Mouse (Mus musculus): ENCODE results near the gene Wdr5b.
"Not testable (repeated sequence)": the region's sequence is repeated elsewhere in the genome, so short reads cannot be mapped to it uniquely, and the experiment has no call there.

The Wdr5b gene

DNA sequence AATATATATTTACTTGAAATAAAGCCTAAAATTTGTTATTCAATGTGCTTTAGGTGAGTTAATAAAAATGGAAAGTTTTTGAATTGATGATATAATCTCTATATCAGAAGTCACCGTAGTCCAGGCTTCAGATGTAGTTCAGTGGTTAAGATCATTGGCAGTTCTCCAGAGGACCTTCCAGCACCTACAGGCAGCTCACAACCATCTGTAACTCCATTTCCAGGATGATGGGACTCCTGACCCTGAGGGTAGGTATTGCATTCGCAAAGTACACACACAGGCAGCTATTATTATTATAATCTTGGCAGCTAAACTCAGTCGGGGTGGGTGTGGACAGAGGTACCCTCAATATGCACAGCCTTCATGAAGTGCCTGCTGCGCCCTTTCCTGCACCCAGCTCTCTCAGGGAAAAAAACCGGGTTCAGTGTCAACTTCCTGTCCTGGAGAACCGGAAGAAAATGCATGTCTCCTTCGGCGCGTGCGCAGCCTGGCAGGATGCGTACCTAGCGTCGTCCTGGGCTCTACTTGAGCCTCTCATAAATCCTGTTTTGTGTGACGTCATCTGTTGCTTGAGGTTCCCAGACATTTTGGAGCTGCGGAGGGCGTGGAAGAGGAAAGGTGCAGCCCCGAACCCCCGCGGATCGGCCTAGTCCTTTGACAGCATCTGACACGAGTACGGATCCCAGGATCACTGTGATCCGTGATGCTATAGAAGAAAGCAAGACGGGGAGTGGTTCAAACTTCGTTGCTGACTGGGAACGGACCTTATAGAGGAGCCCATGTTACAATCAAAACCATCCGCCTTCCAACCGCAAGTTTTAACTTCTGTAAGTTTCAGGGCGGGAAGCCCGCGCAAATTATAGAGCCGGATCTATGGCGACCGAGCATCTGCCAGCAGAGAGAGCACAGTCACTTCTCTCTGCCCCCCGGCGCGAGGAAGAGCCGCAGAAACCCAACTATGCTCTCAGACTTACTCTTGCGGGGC lies at the start of gene Wdr5b:
Gene Wdr5b (plus strand): TSS at position 551 of the 985 bp plus-strand sequence.
- peak; percentile 91 for DNase-seq (ENCODE audit: low spot score)

DNA sequence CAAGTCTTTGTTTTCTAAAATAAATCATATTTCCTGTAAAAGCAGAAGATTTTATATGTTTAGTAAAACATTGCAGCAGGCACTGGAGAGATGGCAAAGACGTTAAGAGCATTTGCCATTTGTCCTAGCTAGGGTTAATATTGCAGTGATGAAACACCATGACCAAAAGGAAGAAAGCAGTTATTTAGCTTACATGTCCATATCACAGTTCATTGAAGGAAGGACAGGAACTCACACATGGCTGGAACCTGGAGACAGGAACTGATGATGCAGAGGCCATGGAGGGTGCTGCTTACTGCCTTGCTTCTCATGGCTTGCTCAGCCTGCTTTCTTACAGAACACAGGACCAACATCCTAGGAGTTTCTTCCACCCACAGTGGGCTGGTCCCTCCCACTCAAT lies 48.6 kb upstream of the Wdr5b start:
- no peak for DNase-seq (ENCODE audit: low spot score)

DNA sequence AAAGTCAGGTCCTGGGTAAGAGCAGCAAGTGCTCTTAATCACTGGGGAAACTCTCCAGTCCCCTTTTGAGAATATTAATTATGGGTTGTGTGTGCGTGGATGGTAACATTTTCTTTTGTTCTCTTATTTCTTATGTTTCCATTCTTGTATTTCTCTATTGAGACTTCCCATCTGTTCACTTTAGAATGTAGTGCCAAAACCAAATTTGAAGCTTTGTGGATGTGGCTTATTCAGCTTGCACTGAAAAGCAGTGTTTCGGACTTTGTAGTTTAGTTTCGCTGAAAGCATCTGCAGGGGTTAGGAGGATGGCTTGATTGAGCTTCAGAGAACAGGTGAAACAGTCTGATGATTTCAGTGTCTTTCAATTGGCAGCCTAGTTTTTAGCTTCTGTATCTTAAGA lies 47.7 kb upstream of the Wdr5b start:
- no peak for DNase-seq (ENCODE audit: low spot score)

DNA sequence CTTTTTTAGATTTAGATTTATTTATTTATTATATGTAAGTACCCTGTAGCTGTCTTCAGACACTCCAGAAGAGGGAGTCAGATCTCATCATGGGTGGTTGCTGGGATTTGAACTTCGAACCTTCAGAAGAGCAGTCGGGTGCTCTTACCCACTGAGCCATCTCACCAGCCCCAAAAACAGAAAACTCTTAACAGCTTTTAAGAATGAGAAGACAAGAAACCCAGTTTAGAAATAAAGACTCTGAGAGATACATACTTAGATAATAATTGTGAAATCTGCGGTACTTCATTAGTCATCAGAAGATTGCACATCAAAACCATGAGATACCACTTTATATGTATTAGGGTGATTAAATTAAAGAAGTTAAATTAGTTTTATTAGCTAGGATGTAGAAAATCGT lies 42.1 kb upstream of the Wdr5b start:
- DNase-seq (ENCODE audit: low spot score): not testable (repeated sequence)

DNA sequence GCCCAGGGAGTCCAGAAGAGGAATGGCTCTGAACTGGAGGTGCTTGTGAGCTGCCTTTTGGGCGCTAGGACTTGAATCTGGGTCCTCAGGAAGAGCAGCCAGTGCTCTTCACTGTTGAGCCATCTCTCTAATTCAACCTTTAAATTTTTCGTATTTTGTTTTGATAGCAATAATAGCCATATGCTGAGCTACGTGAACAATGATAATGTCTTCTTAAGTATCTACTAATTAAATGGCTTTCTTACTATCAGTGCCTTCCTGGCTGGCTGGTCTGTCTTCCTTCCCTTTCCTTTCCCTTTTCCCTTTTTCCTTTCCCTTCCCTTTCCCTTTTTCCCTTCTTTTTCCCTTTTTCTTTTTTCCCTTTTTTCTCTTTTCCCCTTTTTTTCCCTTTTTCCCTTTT lies 32.6 kb upstream of the Wdr5b start:
- DNase-seq (ENCODE audit: low spot score): no peak

DNA sequence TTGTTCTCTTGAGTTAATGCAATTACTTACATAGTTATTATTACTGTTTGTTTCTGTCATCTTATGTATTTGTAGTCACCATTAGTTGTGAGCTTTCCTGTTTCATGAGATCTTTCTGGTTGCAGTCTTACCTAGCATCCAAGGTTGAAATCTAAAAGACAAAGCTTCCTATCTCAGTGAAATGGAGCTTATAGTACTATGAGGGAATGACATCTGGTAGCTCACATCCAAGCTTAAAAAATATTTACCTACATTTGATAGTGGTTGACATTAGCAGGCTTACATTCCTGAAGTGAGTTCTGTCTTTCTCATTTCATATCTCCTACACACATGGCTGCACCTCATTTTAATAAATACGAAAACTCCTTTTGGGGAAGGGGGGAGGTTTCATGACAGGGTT lies 24.7 kb upstream of the Wdr5b start:
- DNase-seq (ENCODE audit: low spot score): no peak

DNA sequence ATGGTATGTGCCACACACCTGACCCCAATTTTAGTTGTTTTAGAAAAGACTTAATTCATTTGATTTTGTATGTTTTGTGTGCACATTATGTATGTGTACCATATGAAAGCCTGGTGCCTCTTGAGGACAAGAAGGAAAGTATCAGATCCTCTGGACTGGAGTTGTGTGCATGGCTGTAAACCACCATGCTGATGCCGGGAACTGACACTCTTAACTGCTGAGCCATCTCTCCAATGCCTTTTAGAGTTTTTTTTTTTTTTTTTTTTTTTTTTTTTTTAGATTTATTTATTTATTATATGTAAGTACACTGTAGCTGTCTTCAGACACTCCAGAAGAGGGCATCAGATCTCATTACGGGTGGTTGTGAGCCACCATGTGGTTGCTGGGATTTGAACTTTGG lies 12.9 kb upstream of the Wdr5b start:
- not testable (repeated sequence) for DNase-seq (ENCODE audit: low spot score)

DNA sequence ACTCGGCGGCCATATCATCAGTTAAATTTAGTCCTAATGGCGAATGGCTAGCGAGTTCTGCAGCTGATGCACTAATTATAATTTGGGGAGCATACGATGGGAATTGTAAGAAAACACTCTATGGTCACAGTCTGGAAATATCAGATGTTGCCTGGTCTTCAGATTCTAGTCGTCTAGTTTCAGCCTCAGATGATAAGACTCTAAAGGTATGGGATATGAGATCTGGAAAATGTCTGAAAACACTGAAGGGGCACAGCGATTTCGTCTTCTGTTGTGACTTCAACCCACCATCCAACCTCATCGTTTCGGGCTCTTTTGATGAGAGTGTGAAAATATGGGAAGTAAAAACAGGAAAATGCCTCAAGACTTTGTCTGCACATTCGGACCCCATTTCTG lies 633 bp downstream of the Wdr5b start:
- no peak for DNase-seq (ENCODE audit: low spot score)

DNA sequence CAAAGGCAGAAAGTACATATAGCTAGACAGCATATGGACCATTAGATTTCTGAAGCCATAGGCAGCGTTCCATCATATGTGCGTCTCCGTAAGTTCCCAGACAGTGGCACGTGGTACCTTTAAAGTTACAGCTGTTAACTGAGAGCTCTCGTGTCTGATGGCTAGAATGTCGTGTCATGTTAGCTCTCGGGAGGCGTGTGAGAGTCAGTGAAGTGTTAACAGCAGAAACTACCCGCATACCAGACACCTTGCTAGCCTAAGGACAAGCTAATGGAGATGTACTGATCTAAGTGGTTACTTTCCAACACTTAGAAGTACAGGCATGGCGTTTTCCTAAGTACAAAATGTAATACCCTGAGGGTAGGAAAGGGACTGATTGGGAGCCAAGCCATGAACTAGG lies 2.1 kb downstream of the Wdr5b start:
- no peak for DNase-seq (ENCODE audit: low spot score)

DNA sequence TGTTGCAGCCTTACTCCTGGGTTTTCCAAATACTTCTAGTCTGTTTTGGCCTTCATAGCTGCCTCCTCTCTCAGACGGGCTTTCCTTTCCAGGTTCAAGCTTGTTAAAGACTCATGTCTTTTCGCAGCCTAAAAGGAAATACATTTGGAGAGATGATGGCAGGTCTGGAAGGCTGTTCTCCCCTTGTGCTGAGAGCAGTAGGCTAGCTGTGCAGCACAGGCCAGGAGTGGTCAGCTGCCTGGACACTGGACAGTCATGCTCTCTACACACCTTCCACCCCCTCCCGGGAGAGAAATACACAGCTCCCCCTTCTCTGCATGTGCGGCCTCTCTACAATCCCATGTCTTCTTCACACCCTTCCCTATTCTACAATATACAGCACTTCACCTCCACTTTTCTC lies 3.0 kb downstream of the Wdr5b start:
- no peak for DNase-seq (ENCODE audit: low spot score)

DNA sequence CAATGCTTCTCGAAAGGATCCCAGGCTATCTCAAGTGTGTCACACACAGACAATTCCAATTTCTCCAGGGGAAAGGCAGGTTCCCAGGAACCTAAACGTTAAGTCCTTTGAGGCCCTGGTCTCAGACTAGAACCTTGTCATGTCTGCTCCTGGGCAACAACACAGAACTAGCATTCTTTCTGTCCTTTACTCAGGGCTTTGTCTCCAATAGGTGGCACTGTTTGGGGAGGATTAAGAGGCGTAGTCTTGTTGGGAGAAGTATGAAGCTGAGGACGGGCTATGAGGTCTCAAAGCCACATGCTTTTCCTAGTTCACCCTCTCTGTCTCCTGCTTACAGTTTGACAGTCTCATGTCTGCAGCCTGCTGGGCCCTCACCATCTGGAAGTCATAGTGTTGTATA lies 6.5 kb downstream of the Wdr5b start:
- DNase-seq (ENCODE audit: low spot score): no peak

DNA sequence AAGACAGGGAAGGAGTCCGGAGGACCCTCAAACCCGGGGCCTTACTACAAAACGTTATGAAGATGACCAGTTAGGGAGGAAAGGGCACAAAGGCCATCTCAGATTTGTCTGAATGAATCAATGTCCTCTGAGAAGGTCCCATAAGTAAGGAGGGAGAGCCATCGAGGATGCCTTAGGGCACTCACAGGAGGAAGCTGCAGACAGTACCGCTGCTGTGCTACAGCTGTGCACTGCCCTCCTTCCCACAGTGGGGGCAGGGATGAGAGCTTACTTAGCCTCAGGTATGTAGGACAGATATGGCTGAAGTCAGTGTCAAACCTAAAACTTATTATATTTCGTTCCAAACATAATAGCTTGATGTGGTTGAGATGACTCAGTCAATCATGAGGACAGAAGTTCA lies 10.5 kb downstream of the Wdr5b start:
- DNase-seq (ENCODE audit: low spot score): no peak

DNA sequence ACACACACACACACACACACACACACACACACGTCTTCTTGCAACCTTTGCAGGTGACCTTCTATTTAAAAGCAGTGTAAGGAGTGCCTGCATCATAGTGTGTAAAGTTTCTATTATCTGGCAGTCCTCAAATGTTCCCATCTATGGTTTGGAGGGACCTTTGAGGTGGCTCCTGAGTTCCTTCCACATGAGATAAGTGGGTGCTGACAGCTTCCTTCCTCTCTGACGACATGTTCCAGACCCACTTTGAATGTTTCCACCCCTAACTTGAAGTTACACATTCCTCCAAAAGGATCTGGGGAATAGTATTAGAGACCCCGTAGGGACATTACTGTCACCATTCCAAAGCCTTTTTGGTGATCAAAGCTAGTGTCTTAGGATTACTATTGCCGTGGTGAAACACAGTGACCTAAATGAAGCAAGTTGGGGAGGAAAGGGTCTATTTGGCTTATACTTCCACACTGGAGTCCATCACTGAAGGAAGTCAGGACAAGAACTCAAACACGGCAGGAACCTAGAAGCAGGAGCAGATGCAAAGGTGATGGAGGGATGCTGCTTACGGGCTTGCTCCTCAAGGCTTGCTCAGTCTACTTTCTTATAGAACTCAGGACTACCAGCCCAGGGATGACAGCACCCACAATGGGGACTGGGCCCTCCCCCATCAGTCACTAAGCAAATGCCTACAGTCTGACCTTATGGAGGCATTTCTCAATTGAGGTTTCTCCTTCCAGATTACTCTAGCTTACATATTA lies 12.7 kb downstream of the Wdr5b start:
- DNase-seq (ENCODE audit: low spot score): no peak

DNA sequence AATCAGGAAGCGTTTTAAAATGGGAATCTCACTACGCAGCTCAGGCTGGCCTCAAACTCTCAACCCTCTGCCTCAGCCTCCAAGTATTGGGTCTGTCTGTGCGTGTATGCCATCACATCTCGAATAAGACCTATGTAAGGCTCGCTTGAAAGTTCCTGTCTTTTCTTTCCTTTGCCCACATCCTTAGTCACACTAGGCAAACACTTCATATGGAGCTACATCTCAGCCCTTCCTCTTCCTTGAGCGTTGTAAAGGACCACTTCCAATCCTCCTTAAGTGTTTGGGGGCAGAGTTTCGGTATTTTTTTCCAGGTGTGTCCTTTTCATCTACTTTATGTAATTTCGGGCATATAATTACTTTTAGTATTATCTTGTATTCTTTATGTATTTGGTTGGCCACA lies 13.9 kb downstream of the Wdr5b start:
- no peak for DNase-seq (ENCODE audit: low spot score)

DNA sequence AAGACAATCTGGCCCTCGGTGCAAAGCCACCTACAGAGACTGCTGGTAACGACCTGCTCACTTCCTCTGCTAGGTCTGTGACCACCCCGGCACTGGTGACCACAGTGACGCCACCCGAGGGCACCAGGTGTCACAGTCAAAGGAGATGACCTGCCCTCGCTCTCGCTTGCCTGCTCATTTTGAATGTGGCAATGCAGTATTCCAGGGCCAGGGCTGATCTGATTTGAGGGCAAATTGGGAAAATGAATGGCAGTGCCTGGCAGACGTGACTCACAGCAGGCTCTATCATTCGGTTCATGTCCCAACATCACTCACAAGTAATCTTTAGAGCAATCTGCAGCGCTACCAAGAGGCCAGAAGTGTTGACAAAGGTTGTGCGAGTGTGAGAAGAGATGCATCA lies 15.4 kb downstream of the Wdr5b start:
- DNase-seq (ENCODE audit: low spot score): no peak

DNA sequence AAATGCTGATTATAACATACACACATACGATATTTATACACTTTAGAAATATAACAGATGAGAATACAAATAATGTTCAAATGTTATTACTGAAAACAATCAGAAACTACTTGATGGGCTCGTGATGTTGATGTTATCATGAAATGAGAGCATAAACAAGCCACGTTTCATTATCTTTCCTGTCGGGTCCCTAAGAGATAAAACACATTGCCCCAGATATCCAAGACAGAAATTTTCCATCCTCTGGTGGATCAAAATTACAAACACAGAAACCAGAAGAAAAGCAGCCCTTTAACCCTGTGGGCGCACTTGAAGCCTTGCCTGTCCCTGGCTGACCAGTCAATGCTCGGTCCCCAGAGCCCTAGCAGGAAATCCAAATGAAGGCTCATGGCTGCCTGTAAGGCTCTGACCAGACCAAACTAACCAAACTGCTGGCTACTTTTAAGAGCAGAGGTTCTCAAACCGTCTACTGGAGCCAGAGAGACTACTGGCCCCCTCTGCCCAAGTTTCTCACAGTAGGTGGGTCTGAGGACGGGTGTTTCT lies 17.0 kb downstream of the Wdr5b start:
- DNase-seq (ENCODE audit: low spot score): no peak

DNA sequence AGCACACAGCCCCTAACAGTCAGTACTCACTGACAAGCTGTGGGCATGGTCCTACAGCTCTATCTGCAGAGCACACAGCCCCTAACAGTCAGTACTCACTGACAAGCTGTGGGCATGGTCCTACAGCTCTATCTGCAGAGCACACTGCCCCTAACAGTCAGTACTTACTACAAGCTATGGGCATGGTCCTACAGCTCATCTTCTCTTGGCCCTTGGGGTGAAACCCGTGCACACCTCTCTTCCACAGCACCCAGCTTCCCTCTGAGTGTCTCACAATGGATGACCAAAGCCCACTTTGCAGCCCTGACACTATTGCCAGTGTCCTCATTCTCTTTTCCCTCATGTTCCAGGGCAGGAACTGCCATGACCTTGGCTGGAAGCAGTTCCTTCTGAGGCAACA lies 21.5 kb downstream of the Wdr5b start:
- DNase-seq (ENCODE audit: low spot score): not testable (repeated sequence)

DNA sequence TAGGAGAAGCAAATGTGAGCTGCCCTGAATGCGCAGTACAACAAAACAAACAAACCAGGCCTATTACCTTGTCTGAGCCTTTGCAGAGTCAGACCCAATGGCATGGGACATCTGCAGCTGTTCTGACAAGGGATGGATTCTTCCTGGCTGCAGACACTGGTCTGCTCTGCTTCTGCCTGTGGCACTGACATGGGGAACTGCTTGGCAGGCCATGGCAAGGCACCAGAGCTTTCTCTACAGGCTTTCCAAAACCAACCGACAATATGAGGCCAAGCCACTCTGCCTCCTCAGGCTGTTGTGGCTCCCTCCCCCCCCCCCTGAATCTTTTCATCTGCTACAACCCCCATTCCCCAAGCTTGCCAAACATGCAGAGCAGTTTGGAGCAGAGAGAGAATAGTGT lies 22.3 kb downstream of the Wdr5b start:
- no peak for DNase-seq (ENCODE audit: low spot score)

DNA sequence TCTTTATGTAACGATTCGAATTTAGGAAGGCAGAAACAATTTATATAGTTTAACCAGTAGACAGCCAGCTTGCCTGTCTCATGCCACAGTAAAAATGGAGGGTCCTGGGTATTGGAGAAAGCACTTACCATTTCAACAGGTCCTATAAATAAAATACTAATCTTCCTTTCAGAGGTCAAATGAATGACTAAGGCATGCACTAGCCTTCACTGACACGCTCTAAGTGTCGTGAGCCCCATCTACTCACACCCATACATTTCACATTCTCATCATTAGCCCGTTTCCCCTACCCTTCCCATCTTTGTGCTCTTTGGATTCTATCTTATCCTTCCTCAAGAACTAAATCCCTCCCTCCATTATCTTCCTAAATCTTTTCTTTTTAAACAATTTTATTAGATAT lies 23.9 kb downstream of the Wdr5b start:
- no peak for DNase-seq (ENCODE audit: low spot score)

DNA sequence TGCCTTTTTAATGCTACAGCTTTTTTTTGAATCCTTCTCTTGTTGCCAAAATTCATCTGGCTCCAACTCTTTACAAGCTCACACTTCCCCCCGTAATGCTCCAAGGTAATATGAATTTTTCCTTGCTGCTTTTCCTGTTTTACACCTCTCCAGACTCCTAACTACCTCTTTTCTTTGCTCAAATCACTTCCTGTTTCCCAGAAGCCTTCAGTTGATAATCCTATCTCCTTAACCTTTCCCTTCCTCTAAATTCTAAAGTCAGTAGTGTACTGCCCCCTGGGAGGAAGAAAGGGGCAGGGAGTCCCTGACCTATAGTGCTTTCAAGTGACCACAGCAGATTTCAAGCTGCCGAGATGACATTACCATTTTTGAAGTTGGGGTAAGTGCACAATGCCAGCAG lies 26.7 kb downstream of the Wdr5b start:
- no peak for DNase-seq (ENCODE audit: low spot score)

DNA sequence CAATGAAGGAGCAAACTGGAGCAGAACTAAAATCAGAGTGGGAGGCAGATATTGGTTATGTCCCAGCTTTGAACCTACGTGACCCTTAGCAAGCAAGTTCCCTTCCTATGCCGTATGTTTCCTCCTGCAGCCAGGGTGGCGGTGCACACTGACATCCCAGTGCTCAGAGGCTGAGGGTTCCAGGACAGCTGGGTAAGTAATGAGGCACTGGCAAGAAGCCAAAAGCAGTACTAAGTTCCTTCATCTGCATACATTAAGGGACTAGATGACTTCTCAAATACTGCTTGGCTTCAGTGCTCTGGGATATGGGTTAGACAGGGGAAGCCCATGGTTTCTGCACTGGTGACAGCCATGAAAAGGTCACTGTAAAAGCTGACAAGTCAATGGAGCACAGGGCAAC lies 27.4 kb downstream of the Wdr5b start:
- no peak for DNase-seq (ENCODE audit: low spot score)

DNA sequence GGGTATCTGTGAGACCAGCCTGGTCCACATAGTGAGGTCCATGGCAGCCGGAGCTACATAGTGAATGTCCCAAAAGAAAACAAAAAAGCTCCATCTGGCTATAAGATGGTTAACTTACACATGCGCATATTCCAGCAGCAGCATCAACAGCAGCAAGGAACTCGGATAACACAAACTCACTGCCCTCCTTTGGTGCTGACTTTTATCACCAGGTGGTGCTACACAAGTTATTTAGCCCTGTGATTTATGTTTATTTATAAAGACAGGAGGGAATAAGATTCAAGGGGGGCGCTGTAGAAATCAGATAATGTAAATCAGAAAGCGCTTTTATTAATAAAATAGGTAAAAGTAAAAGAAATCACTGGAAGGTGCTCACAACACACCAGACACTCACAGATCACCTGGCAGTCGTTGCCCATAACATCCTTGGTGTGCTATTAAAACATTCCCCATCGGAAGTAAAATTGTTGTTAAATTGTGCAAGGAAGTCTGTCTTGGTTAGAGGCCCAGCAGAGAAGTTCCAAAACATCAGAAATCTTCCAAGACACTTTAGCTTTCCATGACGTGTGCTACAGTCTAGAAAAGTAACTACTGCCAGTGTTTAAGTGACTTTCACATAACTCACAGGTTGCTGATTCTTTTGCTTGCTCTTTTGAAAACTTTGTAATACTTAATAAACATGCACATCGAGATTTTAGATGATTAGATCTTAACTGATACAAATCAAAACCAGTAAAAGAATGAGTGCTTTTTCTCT lies 29.0 kb downstream of the Wdr5b start:
- no peak for DNase-seq (ENCODE audit: low spot score)

Measured in layer of hippocampus, adult 9-10 months (tissue).